Mouse (Mus musculus) urinary bladder, adult 2 months (tissue): Measurements from ENCODE around the gene Nit2. TPM values are rescaled to one million over a fixed set of nuclear protein-coding genes. Genes with fewer than 3 reads are reported as not detected.

Experiments
- polyA plus RNA-seq: library from polyadenylated mRNA; depleted of rRNA; stranded (reverse); fragments of >200 nt; gene quantifications from 2 replicates; pipeline ENCODE4 v1.2.3, GENCODE M21; 2012; rRNA removed

The Nit2 gene
- polyA plus RNA-seq, 1 experiment, result 30.8 TPM

Other genes with a start within 250 kb of the Nit2 start
- gene Lnp1, start 239.3 kb downstream of the Nit2 start, polyA plus RNA-seq, result not detected in 2 replicates
- gene Tmem45a2, start 96.0 kb downstream of the Nit2 start, polyA plus RNA-seq, result 0.21 TPM in 2 replicates
- gene Tomm70a, start 45.6 kb downstream of the Nit2 start, polyA plus RNA-seq, result 29.8 and 31.5 TPM in 2 replicates
- gene Tbc1d23, start 64.2 kb upstream of the Nit2 start, polyA plus RNA-seq, result 35.9 and 39.2 TPM in 2 replicates
- gene Tmem30c, start 125.5 kb upstream of the Nit2 start, polyA plus RNA-seq, result 0.07 TPM in 1 of 2 replicates, not detected in the other
- 57.1 and 66.5 TPM in 2 replicates for gene Filip1l, start 185.8 kb upstream of the Nit2 start, polyA plus RNA-seq